Mouse (Mus musculus) ES-Bruce4 (cell line): ENCODE results near the gene Plgrkt. TPM values are rescaled to one million over a fixed set of nuclear protein-coding genes. Genes with fewer than 3 reads are reported as not detected.

ENCODE experiments used
- H3K27ac ChIP-seq: 2 replicates; pipeline ENCODE4 v1.5.1; 2012; ENCODE audit warnings: low read length, inconsistent platforms; ENCODE audit not compliant: insufficient read depth
- H3K27me3 ChIP-seq: 2 replicates; pipeline ENCODE4 v1.6.1; 2012; ENCODE audit warnings: mild to moderate bottlenecking, low read length, inconsistent platforms; ENCODE audit not compliant: control insufficient read depth, poor library complexity, insufficient read depth, severe bottlenecking
- H3K36me3 ChIP-seq: 2 replicates; pipeline ENCODE4 v1.6.1; 2012; ENCODE audit warnings: inconsistent platforms, mild to moderate bottlenecking, low read length, moderate library complexity; ENCODE audit not compliant: control insufficient read depth, poor library complexity, insufficient read depth, severe bottlenecking
- H3K4me1 ChIP-seq: one replicate; pipeline ENCODE4 v1.8.1; 2011; ENCODE audit warnings: low read length; ENCODE audit not compliant: control insufficient read depth, insufficient read depth
- H3K4me3 ChIP-seq: 2 replicates; pipeline ENCODE4 v1.5.1; 2011; ENCODE audit warnings: low read depth, mild to moderate bottlenecking, low read length
- H3K9ac ChIP-seq: 2 replicates; pipeline ENCODE4 v1.6.1; 2012; ENCODE audit warnings: low read depth, mild to moderate bottlenecking, inconsistent platforms; ENCODE audit not compliant: poor library complexity, severe bottlenecking
- H3K9me3 ChIP-seq: replicated peaks from 2 replicates; pipeline ENCODE4 v1.6.1; 2012; ENCODE audit warnings: mild to moderate bottlenecking, low read length, inconsistent platforms; ENCODE audit not compliant: control insufficient read depth, poor library complexity, insufficient read depth, severe bottlenecking
- CTCF ChIP-seq: IDR thresholded peaks from one replicate; pipeline ENCODE4 v1.8.1; 2011; ENCODE audit warnings: low read depth, low read length
- EP300 ChIP-seq: IDR thresholded peaks from 2 replicates; pipeline ENCODE4 v1.6.1; 2011; ENCODE audit warnings: low read depth, low read length; ENCODE audit not compliant: insufficient read depth
- POLR2A ChIP-seq: IDR thresholded peaks from one replicate; pipeline ENCODE4 v1.8.1; 2011; ENCODE audit warnings: low read length; ENCODE audit not compliant: insufficient read depth
- polyA plus RNA-seq: library from polyadenylated mRNA; stranded (reverse); fragments of >200 nt; gene quantifications from 2 replicates; pipeline ENCODE4 v1.2.4, GENCODE M21; 2011; ENCODE audit warnings: low read depth; ENCODE audit not compliant: missing spikeins, insufficient read depth, insufficient read length

The Plgrkt gene
- polyA plus RNA-seq, 1 experiment, result 35.8 TPM

DNA sequence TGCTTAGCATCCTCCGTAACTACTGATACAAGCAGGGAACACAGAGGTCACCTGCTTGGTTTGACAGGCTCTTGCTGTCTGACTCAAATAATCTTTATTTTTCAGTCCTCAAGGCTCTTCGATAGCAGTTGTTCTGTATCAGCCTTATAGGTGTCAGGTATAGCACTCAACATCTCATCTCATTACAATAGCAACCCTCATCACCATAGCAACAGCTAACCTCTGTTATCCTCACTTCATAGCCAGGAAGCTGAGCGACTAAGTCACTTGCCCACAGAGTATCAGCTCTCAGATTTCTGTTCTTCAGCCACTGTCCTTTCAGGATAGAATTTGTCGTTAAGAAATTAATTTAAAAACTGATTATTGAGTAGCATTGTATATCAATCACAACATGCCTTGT lies 18.6 kb upstream of the Plgrkt start:
- H3K9ac ChIP-seq, result no peak overlapping the region

DNA sequence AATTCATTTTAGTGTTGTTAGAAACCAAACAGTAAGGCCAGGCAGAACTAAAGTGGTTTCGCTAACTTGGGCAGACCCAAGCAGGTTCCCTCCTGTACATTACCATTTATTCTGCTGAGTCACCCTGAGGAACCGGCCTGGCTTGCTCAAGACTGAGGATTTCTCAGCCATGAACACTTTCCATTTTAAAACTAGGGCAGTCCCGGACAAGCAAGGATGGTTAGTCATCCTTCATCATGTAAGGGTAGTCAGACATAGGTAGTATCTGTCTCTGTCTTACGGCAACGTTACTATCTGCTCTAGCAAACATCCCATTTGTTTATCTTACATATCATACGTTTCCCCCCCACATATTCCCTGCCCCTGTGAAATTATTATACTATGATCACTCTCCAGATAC lies 17.8 kb upstream of the Plgrkt start:
- H3K27me3 ChIP-seq, result no peaks in the 10 kb centered on the region
- H3K36me3 ChIP-seq, result no peaks in the 10 kb centered on the region
- no peak for TF ChIP-seq CTCF
- no peak for TF ChIP-seq EP300
- TF ChIP-seq POLR2A, result no peak
- H3K9me3 ChIP-seq, result no peaks in the 10 kb centered on the region
- H3K4me1 ChIP-seq, result no peaks in the 10 kb centered on the region
- no peak overlapping the region for H3K9ac ChIP-seq
- no peak overlapping the region for H3K4me3 ChIP-seq
- H3K27ac ChIP-seq, result no peak overlapping the region

More for the DNA sequence above, 18.6 kb upstream of the Plgrkt start:
- Histone ChIP-seq H3K27ac (no peak overlapping the region), H3K4me3 (no peak overlapping the region), H3K27me3 (no peaks in the 10 kb centered on the region), H3K9me3 (no peaks in the 10 kb centered on the region), H3K4me1 (no peaks in the 10 kb centered on the region), H3K36me3 (no peaks in the 10 kb centered on the region)
- TF ChIP-seq CTCF (no peak), EP300 (no peak), POLR2A (no peak)

DNA sequence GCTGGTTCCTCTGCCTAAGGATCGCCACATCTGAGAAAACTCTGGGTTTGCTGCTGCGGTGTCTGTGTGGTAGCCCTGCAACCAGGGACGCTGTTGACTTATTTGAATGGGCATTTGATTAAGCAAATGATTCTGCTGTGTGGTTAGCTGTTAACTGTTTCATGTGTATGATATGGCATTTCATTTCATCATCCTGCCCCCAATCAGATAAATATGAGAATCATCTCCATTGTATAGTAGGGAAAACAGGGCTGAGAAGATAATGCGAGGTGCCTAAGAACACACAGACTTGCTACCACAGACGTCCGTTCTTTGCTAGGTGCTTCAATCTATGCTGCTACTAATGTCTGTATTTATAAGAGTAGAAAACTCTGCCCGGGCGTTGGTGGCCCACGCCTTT lies 17.2 kb upstream of the Plgrkt start:
- no peak overlapping the region for H3K27ac ChIP-seq
- H3K9me3 ChIP-seq, result no peaks in the 10 kb centered on the region
- H3K27me3 ChIP-seq, result no peaks in the 10 kb centered on the region
- TF ChIP-seq POLR2A (no peak), EP300 (no peak), CTCF (no peak)
- H3K4me1 ChIP-seq, result no peaks in the 10 kb centered on the region
- no peak overlapping the region for H3K4me3 ChIP-seq
- no peak overlapping the region for H3K9ac ChIP-seq
- H3K36me3 ChIP-seq, result no peaks in the 10 kb centered on the region

DNA sequence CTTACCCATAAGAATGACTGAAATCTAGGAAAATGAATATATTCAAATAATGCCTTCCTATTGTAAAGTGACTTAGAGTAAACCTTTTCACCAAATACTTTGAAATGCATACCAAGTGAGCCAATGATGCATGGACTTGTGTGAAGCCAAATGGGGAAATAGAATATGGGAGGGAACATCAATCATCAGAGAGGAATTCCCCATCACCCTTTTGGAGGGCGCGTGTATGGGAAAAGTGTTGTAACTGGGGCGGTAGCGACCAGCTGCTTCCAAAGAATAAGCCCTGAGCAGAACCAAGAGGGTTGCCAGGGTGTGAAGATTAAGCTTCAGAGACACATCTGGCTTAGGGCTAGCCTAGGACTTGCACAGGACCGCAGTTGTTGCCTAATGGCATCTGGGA lies 16.2 kb upstream of the Plgrkt start:
- H3K27ac ChIP-seq, result no peak overlapping the region
- no peaks in the 10 kb centered on the region for H3K36me3 ChIP-seq
- no peak for TF ChIP-seq EP300
- TF ChIP-seq CTCF, result no peak
- no peak for TF ChIP-seq POLR2A
- H3K9ac ChIP-seq, result no peak overlapping the region
- H3K4me3 ChIP-seq, result no peak overlapping the region
- H3K27me3 ChIP-seq, result no peaks in the 10 kb centered on the region
- no peaks in the 10 kb centered on the region for H3K4me1 ChIP-seq
- H3K9me3 ChIP-seq, result no peaks in the 10 kb centered on the region

DNA sequence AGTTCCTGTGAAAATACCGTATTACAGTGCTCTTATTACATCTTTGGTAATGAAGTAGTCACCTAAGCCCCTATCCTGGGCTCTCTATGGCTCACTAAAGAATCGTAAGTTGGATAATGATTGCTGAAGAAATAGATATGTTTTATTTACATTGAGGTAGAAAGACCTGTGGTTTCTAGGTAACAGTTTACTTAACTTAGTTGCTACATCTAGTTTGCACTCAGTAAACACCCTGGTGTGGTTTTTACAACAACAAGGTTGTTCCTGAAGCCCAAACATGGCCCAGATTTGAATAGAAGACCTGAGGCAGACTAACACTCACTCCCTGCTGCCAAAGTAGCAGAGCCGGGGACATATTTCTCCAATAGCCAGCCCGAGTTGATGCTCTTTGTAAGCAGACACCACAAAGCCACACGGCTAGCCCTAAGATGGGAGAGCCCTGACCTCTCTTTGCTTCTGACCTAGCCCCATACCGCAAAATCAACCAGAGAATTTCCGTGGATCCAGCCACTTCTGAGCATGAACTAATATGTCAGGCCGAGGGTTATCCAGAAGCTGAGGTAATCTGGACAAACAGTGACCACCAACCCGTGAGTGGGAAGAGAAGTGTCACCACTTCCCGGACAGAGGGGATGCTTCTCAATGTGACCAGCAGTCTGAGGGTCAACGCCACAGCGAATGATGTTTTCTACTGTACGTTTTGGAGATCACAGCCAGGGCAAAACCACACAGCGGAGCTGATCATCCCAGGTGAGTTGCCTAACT lies 12.8 kb upstream of the Plgrkt start:
- Histone ChIP-seq H3K27me3 (no peaks in the 10 kb centered on the region; the same call in 1 of the 2 replicates), H3K27ac (no peak overlapping the region), H3K36me3 (no peaks in the 10 kb centered on the region), H3K4me1 (no peaks in the 10 kb centered on the region), H3K4me3 (no peak overlapping the region), H3K9me3 (no peaks in the 10 kb centered on the region), H3K9ac (no peak overlapping the region)
- TF ChIP-seq EP300 (no peak), CTCF (no peak), POLR2A (no peak)

DNA sequence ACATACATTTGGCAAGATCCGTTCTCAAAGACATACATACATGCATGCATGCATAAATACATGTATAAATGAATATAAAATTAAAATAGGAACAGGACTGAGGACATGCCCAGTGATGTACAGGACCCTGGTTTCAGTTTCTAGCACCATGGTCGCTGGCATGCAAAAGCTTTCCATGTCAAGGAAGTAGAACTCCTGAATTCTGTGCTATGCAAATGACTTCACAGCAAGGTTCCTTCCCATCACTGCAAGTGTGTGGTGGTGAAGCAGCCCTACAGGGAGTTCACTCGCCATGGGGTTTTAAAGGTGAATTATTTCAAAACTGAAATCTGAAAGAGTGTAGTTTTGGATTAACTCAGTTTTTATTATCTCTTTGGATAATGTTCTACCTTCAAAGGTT lies 9.2 kb upstream of the Plgrkt start:
- TF ChIP-seq POLR2A (no peak), EP300 (no peak), CTCF (no peak)
- Histone ChIP-seq H3K27me3 (no peaks in the 10 kb centered on the region; the same call in 1 of the 2 replicates), H3K4me3 (no peak overlapping the region), H3K9me3 (no peaks in the 10 kb centered on the region), H3K9ac (no peak overlapping the region), H3K4me1 (no peaks in the 10 kb centered on the region), H3K36me3 (no peaks in the 10 kb centered on the region), H3K27ac (no peak overlapping the region)
